Mouse (Mus musculus): ENCODE measurements around the gene Hnrnpul1.

The Hnrnpul1 gene

DNA sequence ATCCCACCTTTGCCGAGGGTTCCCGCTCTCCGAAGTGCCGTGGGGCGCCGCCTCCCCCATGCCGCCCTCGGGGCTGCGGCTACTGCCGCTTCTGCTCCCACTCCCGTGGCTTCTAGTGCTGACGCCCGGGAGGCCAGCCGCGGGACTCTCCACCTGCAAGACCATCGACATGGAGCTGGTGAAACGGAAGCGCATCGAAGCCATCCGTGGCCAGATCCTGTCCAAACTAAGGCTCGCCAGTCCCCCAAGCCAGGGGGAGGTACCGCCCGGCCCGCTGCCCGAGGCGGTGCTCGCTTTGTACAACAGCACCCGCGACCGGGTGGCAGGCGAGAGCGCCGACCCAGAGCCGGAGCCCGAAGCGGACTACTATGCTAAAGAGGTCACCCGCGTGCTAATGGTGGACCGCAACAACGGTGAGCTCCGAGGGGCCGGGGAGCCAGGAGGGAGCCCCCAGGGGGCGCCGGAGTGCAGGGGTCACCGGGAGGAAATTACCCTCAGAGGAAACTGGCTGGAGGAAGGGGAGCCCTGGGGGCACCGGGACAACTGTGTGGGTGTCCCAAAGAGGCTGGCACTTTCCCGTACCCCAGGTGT, 66.7 kb downstream of the Hnrnpul1 start:
- DNase-seq: peak; percentile 72 to 74

DNA sequence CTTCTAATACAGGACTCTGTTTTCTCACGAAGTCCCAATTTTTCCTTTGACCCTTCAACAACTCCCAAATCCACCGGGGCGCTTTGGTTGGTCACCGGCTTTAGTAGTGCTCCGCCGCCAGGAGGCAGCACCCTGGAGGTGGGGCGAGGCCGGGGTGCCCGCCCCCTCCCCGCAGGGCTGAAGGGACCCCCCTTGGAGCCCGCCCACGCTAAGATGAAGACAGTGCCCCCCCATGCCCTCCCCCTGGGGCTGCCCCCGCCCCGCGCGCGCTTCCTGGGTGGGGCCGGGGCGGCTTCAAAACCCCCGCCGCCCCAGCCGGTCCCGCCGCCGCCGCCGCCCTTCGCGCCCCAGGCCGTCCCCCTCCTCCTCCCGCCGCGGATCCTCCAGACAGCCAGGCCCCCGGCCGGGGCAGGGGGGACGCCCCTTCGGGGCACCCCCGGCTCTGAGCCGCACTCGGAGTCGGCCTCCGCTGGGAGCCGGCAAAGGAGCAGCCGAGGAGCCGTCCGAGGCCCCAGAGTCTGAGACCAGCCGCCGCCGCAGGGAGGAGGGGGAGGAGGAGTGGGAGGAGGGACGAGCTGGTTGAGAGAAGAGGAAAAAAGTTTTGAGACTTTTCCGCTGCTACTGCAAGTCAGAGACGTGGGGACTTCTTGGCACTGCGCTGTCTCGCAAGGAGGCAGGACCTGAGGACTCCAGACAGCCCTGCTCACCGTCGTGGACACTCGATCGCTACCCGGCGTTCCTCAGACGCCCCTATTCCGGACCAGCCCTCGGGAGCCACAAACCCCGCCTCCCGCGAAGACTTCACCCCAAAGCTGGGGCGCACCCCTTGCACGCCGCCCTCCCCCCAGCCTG, 67.7 kb downstream of the Hnrnpul1 start, which contains the start of gene Tgfb1:
TSS of gene Tgfb1 (plus strand) at position 323 of the 852 bp plus-strand sequence.
- peak; percentile 80 to 85 for DNase-seq

GRCm38 (mm10) chr7:25685926-25686470, 68.6 kb downstream of the Hnrnpul1 start:
- DNase-seq: no peak

GRCm38 (mm10) chr7:25684659-25685058, 69.9 kb downstream of the Hnrnpul1 start:
- no peak for DNase-seq

GRCm38 (mm10) chr7:25683474-25684180, 70.9 kb downstream of the Hnrnpul1 start:
- DNase-seq: peak; percentile 46 to 73

DNA sequence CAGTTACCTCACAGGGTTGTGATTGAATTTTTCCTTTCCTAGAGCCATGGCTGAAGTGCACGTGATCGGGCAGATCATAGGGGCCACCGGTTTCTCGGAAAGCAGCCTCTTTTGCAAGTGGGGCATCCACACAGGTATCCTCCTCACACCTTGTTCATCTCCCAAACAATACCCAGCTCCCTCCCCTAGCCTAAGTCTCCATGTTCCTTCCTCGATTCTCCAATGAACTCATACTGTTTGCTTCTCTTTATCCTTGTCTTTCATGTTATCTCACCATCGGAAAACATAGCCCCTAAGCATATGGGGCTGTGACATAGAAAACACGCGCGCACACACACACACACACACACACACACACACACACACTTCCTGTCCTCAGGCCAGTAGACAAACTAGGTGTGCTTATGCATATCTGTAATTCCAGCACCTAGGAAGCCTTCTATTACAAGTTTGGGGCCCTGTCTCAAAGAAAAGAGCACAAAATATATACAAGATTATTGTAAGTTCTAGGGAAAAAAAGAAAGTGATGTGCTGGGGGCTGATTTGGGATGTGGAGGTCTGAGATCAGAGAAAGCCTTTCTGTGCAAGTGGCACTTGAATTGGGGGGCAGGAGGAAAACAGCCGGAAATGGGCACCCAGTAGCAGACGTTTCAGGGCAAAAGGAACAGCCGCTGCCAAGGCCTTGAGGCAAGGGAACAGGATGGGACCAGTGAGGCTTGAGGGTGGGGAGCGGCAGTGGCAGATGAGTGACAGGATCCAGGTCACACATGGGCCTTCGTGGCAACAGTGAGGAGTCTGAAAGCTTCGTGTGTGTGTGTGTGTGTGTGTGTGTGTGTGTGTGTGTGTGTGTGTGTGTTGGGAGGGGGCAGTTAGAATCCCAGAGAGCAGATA, 73.0 kb downstream of the Hnrnpul1 start:
- DNase-seq: peak; percentile 55 to 73

DNA sequence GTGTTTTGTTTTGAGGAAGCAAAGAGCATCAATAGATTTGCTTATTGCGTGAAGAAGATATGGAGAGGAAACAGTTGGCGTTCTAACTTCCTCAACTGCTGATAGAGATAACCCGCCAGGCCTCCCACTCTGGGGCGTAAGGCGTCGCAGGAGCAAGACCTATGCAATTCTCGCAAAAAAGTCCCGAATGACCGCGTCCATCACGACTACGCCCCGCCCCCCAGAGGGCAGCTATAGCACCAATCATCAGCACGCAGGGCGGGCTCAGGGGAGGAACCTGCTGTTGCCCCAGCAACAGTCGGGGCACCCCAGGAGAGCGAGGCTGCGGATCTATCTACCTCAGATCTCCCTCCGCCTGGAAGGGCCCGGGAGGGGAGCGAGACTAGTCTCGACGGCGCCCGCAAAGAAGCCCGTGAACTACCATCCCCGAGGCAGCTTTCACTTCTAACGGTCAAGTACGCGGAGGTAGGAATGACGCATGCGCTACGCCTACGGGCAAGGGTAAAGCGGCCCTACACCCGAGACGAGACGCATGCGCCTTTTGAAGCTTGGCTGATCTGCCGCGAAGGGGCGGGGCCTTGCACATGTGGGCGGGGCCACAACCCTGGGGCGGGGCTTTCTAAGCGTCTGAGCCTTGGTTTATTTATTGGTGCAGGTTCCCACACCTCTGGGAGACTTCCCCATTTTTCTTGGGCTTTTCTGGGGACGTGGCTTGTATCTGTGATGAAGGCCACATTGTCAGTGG, 73.9 kb downstream of the Hnrnpul1 start, which contains the start of gene B9d2:
TSS of gene B9d2 (plus strand) at position 267 of the 745 bp plus-strand sequence.
- DNase-seq: peak; percentile 92 to 96

DNA sequence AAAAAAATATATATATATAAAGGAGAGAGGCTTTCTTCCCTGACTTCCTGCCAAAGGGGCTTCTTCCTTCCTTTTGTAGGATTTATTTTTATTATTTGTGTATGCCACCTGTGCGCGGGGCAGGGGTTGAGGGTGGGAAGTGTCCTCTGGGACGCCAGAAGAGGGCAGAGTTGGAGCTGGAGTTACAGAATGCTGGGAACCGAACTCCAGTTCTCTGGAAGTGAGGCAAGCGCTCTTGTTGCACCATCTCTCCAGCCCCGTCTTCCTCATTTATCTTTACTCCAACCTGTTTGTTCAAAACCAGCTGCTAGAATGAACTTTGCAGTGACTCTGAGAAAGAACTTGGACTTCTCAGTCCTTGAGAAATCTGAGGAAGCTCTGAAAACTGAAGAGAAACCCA, 74.6 kb downstream of the Hnrnpul1 start:
- no peak for DNase-seq

- DNase-seq: no peak
These were observed 77.5 kb downstream of the Hnrnpul1 start for GRCm38 (mm10) chr7:25677013-25677412.

DNA sequence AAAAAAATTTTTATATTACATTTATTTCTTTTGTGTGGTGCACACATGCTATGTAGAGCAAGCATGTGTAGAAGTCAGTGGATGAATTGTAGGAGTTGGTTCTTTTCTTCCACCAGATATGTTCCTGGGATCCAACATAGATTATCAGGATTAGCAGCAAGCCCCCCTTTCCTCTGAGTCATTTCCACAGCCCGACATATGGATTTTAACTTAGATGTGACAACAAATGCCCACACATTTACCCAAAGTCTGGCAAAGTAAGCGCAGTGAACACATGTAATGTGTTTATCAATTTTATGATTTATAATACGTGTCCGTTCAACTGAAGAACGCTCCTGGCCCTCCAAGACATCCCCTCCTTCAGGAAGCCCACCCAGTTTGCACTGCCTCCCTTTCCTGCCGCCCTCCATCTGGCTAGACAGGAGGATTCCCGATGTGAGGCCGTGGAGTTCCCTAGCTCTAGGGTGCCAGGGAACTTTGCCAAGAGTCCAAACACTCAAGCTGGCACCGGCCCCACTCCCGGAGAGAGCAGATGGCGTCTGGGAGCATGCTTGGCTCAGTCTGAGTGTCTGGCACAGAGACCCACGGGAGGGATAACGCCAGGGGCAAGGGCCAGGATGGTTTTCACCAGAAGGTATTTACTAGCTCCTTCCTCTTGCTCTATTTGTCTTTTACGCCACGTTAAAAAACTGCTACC, 78.3 kb downstream of the Hnrnpul1 start:
- DNase-seq: no peak

DNA sequence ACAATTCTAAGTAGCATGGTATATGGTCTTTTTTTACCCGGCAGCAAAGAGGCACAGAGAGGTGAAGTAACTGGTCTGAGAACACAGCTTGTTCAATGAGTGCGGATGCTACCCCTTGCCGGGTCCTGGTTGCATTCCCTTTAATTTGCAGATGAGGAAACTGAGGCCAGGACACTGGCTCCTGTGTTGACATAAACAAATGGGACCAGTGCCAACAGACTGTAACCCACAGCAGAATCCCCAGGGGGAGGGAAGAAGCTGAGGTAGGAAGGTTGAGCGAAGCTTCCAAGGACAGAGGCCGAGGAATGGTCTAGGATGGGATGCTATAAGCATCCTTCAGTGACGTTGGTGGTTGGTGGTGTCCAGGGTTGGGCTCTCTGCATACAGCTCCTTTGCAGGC, 79.2 kb downstream of the Hnrnpul1 start:
- DNase-seq: no peak

GRCm38 (mm10) chr7:25674719-25675300, 79.7 kb downstream of the Hnrnpul1 start, which contains the start of gene Tmem91:
Gene Tmem91, minus strand, starts transcription at chr7:25675166.
- no peak for DNase-seq

- DNase-seq: no peak
These were observed 80.3 kb downstream of the Hnrnpul1 start for GRCm38 (mm10) chr7:25674297-25674696.

GRCm38 (mm10) chr7:25672442-25672841, 82.1 kb downstream of the Hnrnpul1 start:
- DNase-seq: no peak

GRCm38 (mm10) chr7:25671686-25672085, 82.9 kb downstream of the Hnrnpul1 start:
- no peak for DNase-seq
